ENCODE assay signal across 8 mouse cellular contexts in the genomic region with DNA sequence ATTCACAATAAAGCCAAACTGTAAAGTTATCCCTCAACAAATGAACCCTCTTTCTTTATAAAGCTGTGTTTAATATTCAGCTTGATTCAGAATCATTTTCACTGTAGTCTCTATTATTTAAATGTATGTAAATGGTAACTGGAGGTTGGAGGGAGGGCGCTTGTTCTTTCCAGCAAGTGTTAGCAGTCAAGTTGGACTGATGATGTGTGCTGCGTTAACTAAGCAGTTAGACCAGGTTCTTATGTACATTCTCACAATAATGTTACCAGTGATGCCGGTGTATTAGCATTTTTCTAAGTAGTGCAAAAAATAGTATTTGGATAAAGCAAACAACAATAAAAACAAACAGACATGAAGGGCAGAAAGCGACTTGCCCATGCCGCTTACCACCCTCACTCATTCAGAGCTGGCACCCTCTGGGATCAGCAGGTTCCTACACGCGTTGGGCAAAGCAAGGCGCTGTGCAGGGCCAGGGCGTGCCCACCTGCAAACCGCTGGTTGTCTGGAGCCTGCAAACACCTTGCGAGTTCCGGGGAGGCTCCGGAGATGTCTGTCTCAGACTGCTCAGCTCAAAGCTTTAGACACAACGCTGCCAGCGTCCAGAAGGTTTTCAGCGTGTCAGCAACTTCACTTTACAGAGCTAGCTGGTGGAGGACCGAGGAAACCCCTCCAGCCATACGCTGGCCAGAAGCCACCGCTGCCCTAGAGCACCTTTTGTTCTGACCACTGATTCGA. TPM values are rescaled to one million over a fixed set of nuclear protein-coding genes. Genes with fewer than 3 reads are reported as not detected.
DNase-seq lines count a peak whose midpoint lies in the region; ATAC-seq and TF ChIP-seq lines count a peak whose summit lies in the region.

No protein-coding gene starts in this region.

- H3K36me3 ChIP-seq in kidney, embryonic 16.5 days (ENCODE audit: insufficient read depth, low read length) = no peaks in the 10 kb centered on the region
- H3K36me3 ChIP-seq in forebrain, embryonic 15.5 days = no peaks in the 10 kb centered on the region
- H3K36me3 ChIP-seq in liver, embryonic 12.5 days = no peaks in the 10 kb centered on the region
- H3K36me3 ChIP-seq in stomach, embryonic 16.5 days (ENCODE audit: control insufficient read depth, insufficient read depth, low read length) = no peaks in the 10 kb centered on the region

- peak overlapping the region; percentile 80 for H3K4me2 ChIP-seq in kidney, embryonic 16.5 days (replicated peaks; ENCODE audit: low read depth, low read length)
- H3K4me2 ChIP-seq in forebrain, embryonic 15.5 days (replicated peaks) = peak overlapping the region; percentile 98
- peak overlapping the region; percentile 96 for H3K4me2 ChIP-seq in liver, embryonic 12.5 days
- peak overlapping the region; percentile 90 for H3K4me2 ChIP-seq in stomach, embryonic 16.5 days (ENCODE audit: low read depth, low read length)

- no peak for TF ChIP-seq CTCF in bone marrow, adult 2 months (IDR thresholded peaks at IDR 0.05; ENCODE audit: control insufficient read depth, insufficient read depth, low read length)

- no peak overlapping the region for H3K27ac ChIP-seq in kidney, embryonic 16.5 days (ENCODE audit: low read length)
- H3K27ac ChIP-seq in bone marrow, adult 2 months (ENCODE audit: control insufficient read depth, insufficient read depth, low read depth, low read length, poor library complexity) = peak overlapping the region; percentile 5; the same call in 1 of the 2 replicates
- H3K27ac ChIP-seq in forebrain, embryonic 15.5 days (replicated peaks) = no peak overlapping the region
- H3K27ac ChIP-seq in liver, embryonic 12.5 days = 0 out of 2 replicates have a peak overlapping the region, but pooled peaks have one; percentile 58
- H3K27ac ChIP-seq in stomach, embryonic 16.5 days (ENCODE audit: low read length) = peak overlapping the region; percentile 83

- peak; percentile 57 for ATAC-seq in kidney, embryonic 16.5 days (ENCODE audit: low FRiP score, low TSS enrichment)
- ATAC-seq in forebrain, embryonic 15.5 days (replicated peaks) = peak; percentile 75
- ATAC-seq in liver, embryonic 12.5 days = peak; percentile 70
- ATAC-seq in stomach, embryonic 16.5 days (ENCODE audit: insufficient read depth, low FRiP score) = peak; percentile 69

- 2% methylated on average over 20 of the region's 20 CpGs for WGBS in kidney, embryonic 16.5 days
- 4% methylated on average over 20 of the region's 20 CpGs for WGBS in bone marrow, adult 2 months
- WGBS in forebrain, embryonic 15.5 days = 2% methylated on average over 20 of the region's 20 CpGs
- WGBS in liver, embryonic 12.5 days (ENCODE audit: insufficient replicate concordance) = 5% methylated on average over 20 of the region's 20 CpGs
- 2% methylated on average over 20 of the region's 20 CpGs for whole genome bisulfite sequencing in stomach, embryonic 16.5 days

- H3K4me1 ChIP-seq in kidney, embryonic 16.5 days (ENCODE audit: insufficient read depth, low read length) = no peaks in the 10 kb centered on the region
- H3K4me1 ChIP-seq in bone marrow, adult 2 months (ENCODE audit: control insufficient read depth, insufficient read depth, low read length) = peaks cover 1% of the 10 kb centered on the region; the same call in 1 of the 2 replicates
- peaks cover 4% of the 10 kb centered on the region; the same call in 1 of the 2 replicates for H3K4me1 ChIP-seq in forebrain, embryonic 15.5 days
- peaks cover 35% of the 10 kb centered on the region for H3K4me1 ChIP-seq in liver, embryonic 12.5 days
- H3K4me1 ChIP-seq in stomach, embryonic 16.5 days (ENCODE audit: control insufficient read depth, insufficient read depth, low read length) = peaks cover 6% of the 10 kb centered on the region; the same call in 1 of the 2 replicates

- H3K4me3 ChIP-seq in kidney, embryonic 16.5 days (ENCODE audit: low read length) = peak overlapping the region; percentile 77
- peak overlapping the region; percentile 97 for H3K4me3 ChIP-seq in bone marrow, adult 2 months (replicated peaks; ENCODE audit: control insufficient read depth, low read depth, low read length)
- peak overlapping the region; percentile 79 for H3K4me3 ChIP-seq in forebrain, embryonic 15.5 days
- H3K4me3 ChIP-seq in liver, embryonic 12.5 days = peak overlapping the region; percentile 75
- peak overlapping the region; percentile 76 for H3K4me3 ChIP-seq in stomach, embryonic 16.5 days (replicated peaks; ENCODE audit: low read length)

- peaks cover 23% of the 10 kb centered on the region for H3K27me3 ChIP-seq in kidney, embryonic 16.5 days (ENCODE audit: insufficient read depth, low read length)
- H3K27me3 ChIP-seq in forebrain, embryonic 15.5 days = peaks cover 10% of the 10 kb centered on the region; the same call in 1 of the 2 replicates
- peaks cover 21% of the 10 kb centered on the region for H3K27me3 ChIP-seq in liver, embryonic 12.5 days (replicated peaks)
- H3K27me3 ChIP-seq in stomach, embryonic 16.5 days (ENCODE audit: control insufficient read depth, insufficient read depth, low read length) = no peaks in the 10 kb centered on the region

- H3K9ac ChIP-seq in kidney, embryonic 16.5 days (replicated peaks; ENCODE audit: low read length) = peak overlapping the region; percentile 75
- peak overlapping the region; percentile 59 for H3K9ac ChIP-seq in forebrain, embryonic 15.5 days (replicated peaks)
- peak overlapping the region; percentile 75 for H3K9ac ChIP-seq in liver, embryonic 12.5 days
- H3K9ac ChIP-seq in stomach, embryonic 16.5 days (ENCODE audit: low read length) = peak overlapping the region; percentile 82

- no peak for TF ChIP-seq POLR2A in bone marrow, adult 2 months (IDR thresholded peaks at IDR 0.05; ENCODE audit: borderline replicate concordance, control insufficient read depth, low read depth, low read length)

- no peak for DNase-seq in kidney, postnatal 10 days
- DNase-seq in adrenal gland, postnatal 14 days = no peak
- DNase-seq in testis, postnatal 10 days (ENCODE audit: low spot score) = no peak

- H3K9me3 ChIP-seq in kidney, embryonic 16.5 days (ENCODE audit: low read length) = no peaks in the 10 kb centered on the region
- H3K9me3 ChIP-seq in forebrain, embryonic 15.5 days = no peaks in the 10 kb centered on the region
- H3K9me3 ChIP-seq in liver, embryonic 12.5 days (replicated peaks) = no peaks in the 10 kb centered on the region
- no peaks in the 10 kb centered on the region for H3K9me3 ChIP-seq in stomach, embryonic 16.5 days (replicated peaks; ENCODE audit: control insufficient read depth, low read length)

RNA-seq across cellular contexts. Expression of a gene that starts 0.6 kb away (rescaled TPM):
- 3.0 and 3.4 TPM in 2 replicates for polyA plus RNA-seq in kidney, embryonic 16.5 days (2015; fragmentation: Nextera tagmentation; extraction: Ambion mirVana)
- polyA plus RNA-seq in bone marrow, adult 2 months (2011; ENCODE audit: insufficient read depth, insufficient read length, low replicate concordance, missing spikeins) = 5.5 and 11.0 TPM in 2 replicates
- 4.1 TPM in 2 replicates for polyA plus RNA-seq in forebrain, embryonic 15.5 days (2015; fragmentation: Nextera tagmentation; extraction: Ambion mirVana)
- polyA plus RNA-seq in liver, embryonic 12.5 days (2016; fragmentation: Nextera tagmentation; extraction: Ambion mirVana) = 11.4 and 13.3 TPM in 2 replicates
- 12.0 and 14.3 TPM in 2 replicates for polyA plus RNA-seq in stomach, embryonic 16.5 days (2015; fragmentation: Nextera tagmentation; extraction: Ambion mirVana)
- 5.0 and 6.2 TPM in 2 replicates for total RNA-seq in adrenal gland, postnatal 14 days (2021)

Comparison
In these comparisons a context has a peak if more than half of its experiments do, and no peak if none do; other contexts are left out.
1. H3K27ac ChIP-seq: peak in bone marrow, adult 2 months (single experiment), liver, embryonic 12.5 days (single experiment) and stomach, embryonic 16.5 days (single experiment); none in kidney, embryonic 16.5 days (single experiment) and forebrain, embryonic 15.5 days (single experiment).
2. Peak in every context shown above with its lines, with median percentiles within 50 percentile points of each other: ATAC-seq, H3K4me2 ChIP-seq, H3K4me3 ChIP-seq and H3K9ac ChIP-seq.